Mouse (Mus musculus) midbrain, embryonic 10.5 days (tissue): ENCODE measurements around the gene Hspb9. TPM values are rescaled to one million over a fixed set of nuclear protein-coding genes. Genes with fewer than 3 reads are reported as not detected.

Experiments
- DNase-seq: peaks from one replicate; pipeline ENCODE4 v3.0.0-alpha.2; 2017; ENCODE audit warnings: low spot score
- H3K27ac ChIP-seq: fragments of 300-500 bp; sonication (generic); replicated peaks from 2 replicates; pipeline ENCODE4 v1.5.1; 2016; ENCODE audit warnings: mild to moderate bottlenecking
- H3K27me3 ChIP-seq: fragments of 300-500 bp; sonication (generic); 2 replicates; pipeline ENCODE4 v1.6.1; 2016; ENCODE audit warnings: low read depth, mild to moderate bottlenecking; ENCODE audit not compliant: poor library complexity, severe bottlenecking
- H3K36me3 ChIP-seq: fragments of 300-500 bp; sonication (generic); 2 replicates; pipeline ENCODE4 v1.6.1; 2016; ENCODE audit warnings: mild to moderate bottlenecking, moderate library complexity
- H3K4me1 ChIP-seq: fragments of 300-500 bp; sonication (generic); 2 replicates; pipeline ENCODE4 v1.6.1; 2016
- H3K4me3 ChIP-seq: fragments of 300-500 bp; sonication (generic); 2 replicates; pipeline ENCODE4 v1.5.1; 2016; ENCODE audit warnings: mild to moderate bottlenecking, moderate library complexity
- H3K9me3 ChIP-seq: fragments of 300-500 bp; sonication (generic); replicated peaks from 2 replicates; pipeline ENCODE4 v1.6.1; 2016; ENCODE audit warnings: mild to moderate bottlenecking
- WGBS: fragments of 180-500 bp; shearing (Covaris S2); methylation state at CpG from one replicate; pipeline ENCODE4 v1.1.7; 2016; 5-methylcytosine and 5-hydroxymethylcytosine counted together
- polyA plus RNA-seq: library from polyadenylated mRNA; unstranded; fragments of >200 nt; fragmentation: Nextera tagmentation; extraction: Ambion mirVana; gene quantifications from 2 replicates; pipeline ENCODE4 v1.2.1, GENCODE M21; 2016

Hspb9 gene
- polyA plus RNA-seq, 1 experiment from 2014 or later = 0.26 TPM

DNA sequence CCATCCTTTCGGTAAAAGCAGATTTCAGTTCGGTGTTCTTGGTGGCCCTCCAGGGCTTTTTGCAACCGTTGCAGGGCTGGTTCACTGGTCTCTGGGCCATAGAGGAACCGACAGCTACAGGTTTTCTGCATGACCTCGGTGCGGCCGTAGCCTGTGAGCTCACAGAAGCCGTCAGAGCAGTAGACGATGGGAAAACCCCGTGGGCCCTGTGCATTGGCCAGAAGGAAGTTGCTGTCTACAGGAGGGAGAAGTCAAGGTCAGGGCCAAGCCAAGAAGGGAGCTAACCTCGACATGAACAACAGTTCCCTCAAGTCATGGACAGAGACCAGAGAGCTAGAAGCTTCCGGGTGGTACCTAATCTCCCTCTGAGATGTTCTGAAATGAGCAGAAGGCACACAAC lies 43.9 kb downstream of the Hspb9 start:
- no peaks in the 10 kb centered on the region for H3K36me3 ChIP-seq
- H3K27me3 ChIP-seq = peaks cover 54% of the 10 kb centered on the region
- DNase-seq = no peak
- no peak overlapping the region for H3K27ac ChIP-seq
- H3K9me3 ChIP-seq = no peaks in the 10 kb centered on the region
- peaks cover 32% of the 10 kb centered on the region for H3K4me1 ChIP-seq
- H3K4me3 ChIP-seq = no peak overlapping the region
- 91% methylated on average over 12 of the region's 12 CpGs for WGBS

DNA sequence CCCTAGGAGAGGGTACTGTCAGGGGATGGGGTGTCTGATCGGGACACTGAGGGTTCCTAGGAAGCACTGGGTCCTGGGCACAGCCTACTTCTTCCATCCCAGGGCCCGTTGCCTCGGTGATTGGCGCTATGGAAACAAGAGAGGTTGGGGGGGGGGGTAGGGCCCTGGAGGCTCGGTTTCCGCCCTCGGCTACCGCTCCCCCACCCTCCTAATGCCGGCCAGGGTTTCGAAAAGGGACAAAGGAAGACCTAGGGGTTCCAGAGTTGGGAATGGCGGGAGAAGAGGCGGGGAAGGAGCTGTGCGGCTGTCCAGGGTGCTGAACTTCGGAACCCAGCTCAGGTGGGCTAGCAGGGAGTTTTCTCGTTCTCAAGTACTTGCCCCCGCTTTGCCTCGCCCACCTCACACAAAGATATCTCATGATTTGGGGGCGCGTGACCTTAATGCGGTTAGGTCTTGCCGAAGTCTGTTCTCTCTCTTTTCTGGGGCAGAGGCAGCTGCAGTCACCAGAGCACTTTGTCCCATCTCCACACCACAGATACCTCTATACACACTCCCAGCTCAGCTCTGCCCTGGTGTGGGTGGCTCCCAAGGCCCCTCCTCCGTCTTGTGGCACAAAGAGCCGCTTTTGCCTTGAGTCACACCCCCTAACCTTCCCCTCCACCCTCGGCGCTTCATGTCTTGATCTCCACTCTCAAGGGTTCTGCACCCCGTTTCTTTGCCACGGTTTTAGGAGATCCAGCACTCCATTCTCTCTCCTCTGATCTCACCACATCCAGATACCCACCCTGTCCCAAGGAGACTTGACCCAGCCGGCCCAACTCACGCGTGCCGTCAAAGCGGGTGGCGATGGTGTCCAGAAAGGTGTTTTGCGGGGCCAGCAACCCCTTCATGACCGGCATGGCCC lies 45.3 kb downstream of the Hspb9 start:
- under 1% methylated on average over 35 of the region's 35 CpGs for WGBS
- Histone ChIP-seq H3K4me3 (peak overlapping the region; percentile 60), H3K27me3 (peaks cover 63% of the 10 kb centered on the region), H3K4me1 (peaks cover 32% of the 10 kb centered on the region), H3K27ac (peak overlapping the region; percentile 79), H3K36me3 (no peaks in the 10 kb centered on the region), H3K9me3 (no peaks in the 10 kb centered on the region)
- DNase-seq = peak; percentile 73

- WGBS = under 1% methylated on average over 49 of the region's 51 CpGs
- DNase-seq = peak; percentile 34
- Histone ChIP-seq H3K27ac (peak within 1 kb of the TSS; percentile 79), H3K4me1 (peaks cover 32% of the 10 kb centered on the region), H3K4me3 (peak within 1 kb of the TSS; percentile 60), H3K27me3 (peaks cover 66% of the 10 kb centered on the region), H3K9me3 (no peaks in the 10 kb centered on the region), H3K36me3 (no peaks in the 10 kb centered on the region)
These were observed 46.1 kb downstream of the Hspb9 start, which contains the start of gene Kcnh4 for GRCm38 (mm10) chr11:100759611-100760233. TSS of gene Kcnh4 (minus strand) at chr11:100759942.

DNA sequence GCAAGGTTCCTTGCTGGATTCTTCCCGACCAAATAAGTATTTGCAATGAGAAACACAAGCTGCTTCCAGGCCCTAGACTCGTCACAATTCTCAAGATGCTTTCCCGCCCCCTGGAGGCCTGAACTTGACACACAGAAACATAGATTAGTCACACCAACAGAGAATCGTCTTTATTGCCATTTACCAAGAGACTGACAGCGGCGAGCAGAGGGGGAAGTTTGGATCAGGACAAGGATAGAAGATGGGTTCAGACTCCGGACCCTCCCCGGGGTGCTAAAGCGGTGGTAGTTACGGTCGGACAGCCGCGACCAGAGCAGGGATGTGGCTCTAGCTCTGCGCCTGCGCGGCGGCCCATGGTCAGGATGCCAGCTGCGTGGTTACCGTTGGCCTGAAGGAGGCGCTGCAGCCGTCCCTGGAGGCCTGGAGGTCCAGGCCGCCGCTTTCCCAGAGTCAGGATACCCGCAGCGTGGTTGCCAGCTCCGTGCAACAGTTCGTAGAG lies 47.9 kb downstream of the Hspb9 start:
- Histone ChIP-seq H3K9me3 (no peaks in the 10 kb centered on the region), H3K4me3 (peak overlapping the region; percentile 59), H3K4me1 (peaks cover 32% of the 10 kb centered on the region), H3K36me3 (no peaks in the 10 kb centered on the region), H3K27me3 (peaks cover 62% of the 10 kb centered on the region), H3K27ac (peak overlapping the region; percentile 69)
- under 1% methylated on average over 27 of the region's 27 CpGs for WGBS
- DNase-seq = peak; percentile 93

GRCm38 (mm10) chr11:100762831-100763230 lies 49.2 kb downstream of the Hspb9 start, which contains the start of gene Hcrt:
TSS of gene Hcrt (minus strand) at chr11:100762931.
- Histone ChIP-seq H3K27me3 (peaks cover 55% of the 10 kb centered on the region), H3K27ac (peak within 1 kb of the TSS; percentile 69), H3K36me3 (no peaks in the 10 kb centered on the region), H3K4me1 (peaks cover 32% of the 10 kb centered on the region), H3K9me3 (no peaks in the 10 kb centered on the region), H3K4me3 (peak within 1 kb of the TSS; percentile 59)
- no peak for DNase-seq
- 91% methylated on average over 7 of the region's 7 CpGs for whole genome bisulfite sequencing

Other genes with a start within 250 kb of the Hspb9 start
- 6.9 and 8.2 TPM in 2 replicates for gene Klhl11, start 241.1 kb upstream of the Hspb9 start, polyA plus RNA-seq
- gene Acly, start 185.8 kb upstream of the Hspb9 start, polyA plus RNA-seq = 312 and 380 TPM in 2 replicates
- gene Ttc25, start 168.2 kb upstream of the Hspb9 start, polyA plus RNA-seq = 1.9 and 2.3 TPM in 2 replicates
- gene Cnp, start 138.9 kb upstream of the Hspb9 start, polyA plus RNA-seq = 17.7 and 22.6 TPM in 2 replicates
- gene Nkiras2, start 94.6 kb upstream of the Hspb9 start, polyA plus RNA-seq = 101 and 112 TPM in 2 replicates
- 268 and 304 TPM in 2 replicates for gene Dnajc7, start 93.7 kb upstream of the Hspb9 start, polyA plus RNA-seq
- gene Zfp385c, start 21.4 kb upstream of the Hspb9 start, polyA plus RNA-seq = 0.20 and 0.87 TPM in 2 replicates
- gene Dhx58, start 9.6 kb upstream of the Hspb9 start, polyA plus RNA-seq = 2.0 and 3.5 TPM in 2 replicates
- 66.6 and 72.2 TPM in 2 replicates for gene Kat2a, start 1.4 kb upstream of the Hspb9 start, polyA plus RNA-seq
- 14.8 and 15.4 TPM in 2 replicates for gene Rab5c, start 24.4 kb downstream of the Hspb9 start, polyA plus RNA-seq
- gene Kcnh4, start 46.1 kb downstream of the Hspb9 start, polyA plus RNA-seq = 1.1 and 2.6 TPM in 2 replicates
- 0.26 TPM in 1 of 2 replicates, not detected in the other for gene Hcrt, start 49.1 kb downstream of the Hspb9 start, polyA plus RNA-seq
- 3.9 and 4.4 TPM in 2 replicates for gene Ghdc, start 57.1 kb downstream of the Hspb9 start, polyA plus RNA-seq
- gene Stat5b, start 136.9 kb downstream of the Hspb9 start, polyA plus RNA-seq = 15.0 and 15.9 TPM in 2 replicates
- 1.7 TPM in 2 replicates for gene Stat5a, start 145.5 kb downstream of the Hspb9 start, polyA plus RNA-seq
- 16.9 and 20.4 TPM in 2 replicates for gene Stat3, start 225.7 kb downstream of the Hspb9 start, polyA plus RNA-seq